Mouse (Mus musculus): ENCODE data around the gene Kcnj16.

DNA sequence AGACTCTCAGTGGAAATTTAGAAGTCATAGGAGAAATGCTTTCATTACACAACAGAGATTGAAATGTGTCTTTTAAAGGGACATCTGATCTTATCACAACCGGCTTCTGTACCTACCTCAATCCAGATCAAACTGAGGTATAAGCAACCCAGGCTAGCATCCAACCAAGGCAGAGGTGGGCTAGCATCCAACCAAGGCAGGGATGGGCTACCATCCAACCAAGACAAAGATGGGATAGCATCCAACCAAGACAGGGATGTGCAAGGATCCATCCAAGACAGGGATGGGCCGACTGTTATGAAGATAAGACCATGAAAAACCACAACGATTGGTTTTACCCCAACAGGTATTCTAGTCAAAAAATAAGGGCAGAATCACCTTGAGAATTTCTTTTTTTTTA, 48.4 kb downstream of the Kcnj16 start:
- TF ChIP-seq CTCF (IDR thresholded peaks at IDR 0.05; ENCODE audit: low read depth), result no peak
- TF ChIP-seq EP300 (IDR thresholded peaks at IDR 0.05; ENCODE audit: low read depth), result no peak

Data from heart, postnatal 0 days (tissue).